Mouse (Mus musculus): ENCODE results near the gene Lypd5. TPM values are rescaled to one million over a fixed set of nuclear protein-coding genes. Genes with fewer than 3 reads are reported as not detected.
A peak's percentile ranks its signal among the peaks of the same experiment; 100 is the strongest.

Gene Lypd5
- polyA plus RNA-seq, 1 experiment from 2014 or later: not detected

- Histone ChIP-seq H3K27me3 (ENCODE audit: insufficient read depth, poor library complexity, severe bottlenecking) (peaks cover 26% of the 10 kb centered on the region), H3K9me3 (no peaks in the 10 kb centered on the region), H3K27ac (no peak within 1 kb of the TSS), H3K4me3 (peak within 1 kb of the TSS; percentile 17; the same call in 1 of the 2 replicates), H3K36me3 (no peaks in the 10 kb centered on the region), H3K4me1 (no peaks in the 10 kb centered on the region)
- no peak for DNase-seq (ENCODE audit: low spot score)
- WGBS: 32% methylated on average over 49 of the region's 49 CpGs
Measured at GRCm38 (mm10) chr7:24333304-24333986, 15.6 kb upstream of the Lypd5 start, which contains the start of gene Tescl. TSS of gene Tescl (minus strand) at chr7:24333936.

- Histone ChIP-seq H3K27me3 (ENCODE audit: insufficient read depth, poor library complexity, severe bottlenecking) (peaks cover 26% of the 10 kb centered on the region), H3K4me3 (no peak overlapping the region), H3K9me3 (no peaks in the 10 kb centered on the region), H3K27ac (no peak overlapping the region), H3K36me3 (no peaks in the 10 kb centered on the region), H3K4me1 (no peaks in the 10 kb centered on the region)
- 10% methylated on average over 5 of the region's 5 CpGs for WGBS
- DNase-seq (ENCODE audit: low spot score): no peak
Measured at GRCm38 (mm10) chr7:24335699-24336309, 13.2 kb upstream of the Lypd5 start.

DNA sequence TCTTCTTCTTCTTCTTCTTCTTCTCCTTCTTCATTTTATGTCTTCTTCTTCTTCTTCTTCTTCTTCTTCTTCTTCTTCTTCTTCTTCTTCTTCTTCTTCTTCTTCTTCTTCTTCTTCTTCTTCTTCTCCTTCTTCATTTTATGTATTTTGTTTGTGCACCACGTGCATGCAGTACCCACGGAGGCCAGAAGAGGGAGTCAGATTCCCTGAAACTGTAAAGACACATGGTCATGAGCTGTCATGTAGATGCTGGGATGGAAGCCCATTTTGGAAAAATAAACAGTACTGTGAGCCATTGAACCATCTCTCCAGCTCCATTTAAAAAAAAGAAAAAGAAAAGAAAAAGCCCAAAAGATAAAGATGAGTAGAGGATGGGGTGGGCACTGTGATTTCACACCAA lies 10.8 kb upstream of the Lypd5 start:
- Histone ChIP-seq H3K4me1 (no peaks in the 10 kb centered on the region), H3K9me3 (no peaks in the 10 kb centered on the region), H3K4me3 (no peak overlapping the region), H3K27me3 (ENCODE audit: insufficient read depth, poor library complexity, severe bottlenecking) (peaks cover 18% of the 10 kb centered on the region), H3K36me3 (no peaks in the 10 kb centered on the region), H3K27ac (no peak overlapping the region)
- 37% methylated on average over 2 of the region's 2 CpGs for WGBS
- no peak for DNase-seq (ENCODE audit: low spot score)

- H3K27ac ChIP-seq: no peak overlapping the region
- 69% methylated on average over 7 of the region's 7 CpGs for WGBS
- DNase-seq (ENCODE audit: low spot score): no peak
- H3K4me1 ChIP-seq: no peaks in the 10 kb centered on the region
- no peaks in the 10 kb centered on the region for H3K9me3 ChIP-seq
- H3K27me3 ChIP-seq (ENCODE audit: insufficient read depth, poor library complexity, severe bottlenecking): no peaks in the 10 kb centered on the region
- no peak overlapping the region for H3K4me3 ChIP-seq
- H3K36me3 ChIP-seq: no peaks in the 10 kb centered on the region
Measured at GRCm38 (mm10) chr7:24343701-24344272, 5.2 kb upstream of the Lypd5 start.

DNA sequence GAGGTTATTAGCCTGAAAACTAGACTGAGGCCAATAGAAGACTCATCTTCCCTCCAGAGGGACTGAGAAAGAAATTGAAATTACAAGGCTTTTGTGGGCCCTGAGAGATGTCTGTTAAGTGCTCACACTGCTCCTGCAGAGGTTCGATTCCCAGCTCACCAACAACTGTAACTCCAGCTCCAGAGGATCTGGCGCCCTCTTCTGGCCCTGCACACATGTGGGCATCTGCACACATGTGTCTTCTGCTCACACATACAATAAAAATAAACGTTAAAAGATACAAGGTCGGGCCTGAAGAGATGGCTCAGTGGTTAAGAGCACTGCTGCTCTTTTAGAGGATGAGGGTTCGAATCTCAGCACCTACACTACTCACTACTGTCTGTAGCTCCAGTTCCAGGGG lies 2.6 kb upstream of the Lypd5 start:
- Histone ChIP-seq H3K36me3 (no peaks in the 10 kb centered on the region), H3K4me1 (no peaks in the 10 kb centered on the region), H3K4me3 (no peak overlapping the region), H3K27ac (no peak overlapping the region), H3K9me3 (no peaks in the 10 kb centered on the region), H3K27me3 (ENCODE audit: insufficient read depth, poor library complexity, severe bottlenecking) (0 out of 2 replicates have a peak, but pooled peaks cover 4% of the 10 kb centered on the region)
- 61% methylated on average over 5 of the region's 5 CpGs for WGBS
- no peak for DNase-seq (ENCODE audit: low spot score)

- Histone ChIP-seq H3K4me1 (no peaks in the 10 kb centered on the region), H3K36me3 (no peaks in the 10 kb centered on the region), H3K4me3 (no peak overlapping the region), H3K27ac (no peak overlapping the region), H3K27me3 (ENCODE audit: insufficient read depth, poor library complexity, severe bottlenecking) (peaks cover 19% of the 10 kb centered on the region; the same call in 1 of the 2 replicates), H3K9me3 (0 out of 2 replicates have a peak, but pooled peaks cover 3% of the 10 kb centered on the region)
- no peak for DNase-seq (ENCODE audit: low spot score)
- WGBS: 80% methylated on average over 6 of the region's 6 CpGs
Measured at GRCm38 (mm10) chr7:24355646-24356045, 6.7 kb downstream of the Lypd5 start.

- Histone ChIP-seq H3K4me1 (no peaks in the 10 kb centered on the region), H3K4me3 (no peak overlapping the region), H3K9me3 (0 out of 2 replicates have a peak, but pooled peaks cover 3% of the 10 kb centered on the region), H3K27ac (no peak overlapping the region), H3K27me3 (ENCODE audit: insufficient read depth, poor library complexity, severe bottlenecking) (peaks cover 19% of the 10 kb centered on the region; the same call in 1 of the 2 replicates), H3K36me3 (no peaks in the 10 kb centered on the region)
- WGBS: 72% methylated on average over 10 of the region's 10 CpGs
- no peak for DNase-seq (ENCODE audit: low spot score)
Measured at GRCm38 (mm10) chr7:24356081-24356480, 7.1 kb downstream of the Lypd5 start.

GRCm38 (mm10) chr7:24357899-24358298 lies 8.9 kb downstream of the Lypd5 start:
- no peaks in the 10 kb centered on the region for H3K4me1 ChIP-seq
- no peak overlapping the region for H3K4me3 ChIP-seq
- H3K27me3 ChIP-seq (ENCODE audit: insufficient read depth, poor library complexity, severe bottlenecking): peaks cover 12% of the 10 kb centered on the region; the same call in 1 of the 2 replicates
- no peak overlapping the region for H3K27ac ChIP-seq
- 49% methylated on average over 4 of the region's 4 CpGs for WGBS
- H3K9me3 ChIP-seq: 0 out of 2 replicates have a peak, but pooled peaks cover 3% of the 10 kb centered on the region
- DNase-seq (ENCODE audit: low spot score): no peak
- H3K36me3 ChIP-seq: no peaks in the 10 kb centered on the region

GRCm38 (mm10) chr7:24359269-24359668 lies 10.3 kb downstream of the Lypd5 start:
- WGBS: 19% methylated on average over 9 of the region's 9 CpGs
- Histone ChIP-seq H3K4me1 (no peaks in the 10 kb centered on the region), H3K27me3 (ENCODE audit: insufficient read depth, poor library complexity, severe bottlenecking) (0 out of 2 replicates have a peak, but pooled peaks cover 4% of the 10 kb centered on the region), H3K4me3 (no peak overlapping the region), H3K36me3 (no peaks in the 10 kb centered on the region), H3K27ac (no peak overlapping the region), H3K9me3 (0 out of 2 replicates have a peak, but pooled peaks cover 3% of the 10 kb centered on the region)
- no peak for DNase-seq (ENCODE audit: low spot score)

- H3K27ac ChIP-seq: no peak overlapping the region
- DNase-seq (ENCODE audit: low spot score): no peak
- 59% methylated on average over 4 of the region's 4 CpGs for WGBS
- H3K9me3 ChIP-seq: 0 out of 2 replicates have a peak, but pooled peaks cover 3% of the 10 kb centered on the region
- no peaks in the 10 kb centered on the region for H3K36me3 ChIP-seq
- H3K27me3 ChIP-seq (ENCODE audit: insufficient read depth, poor library complexity, severe bottlenecking): 0 out of 2 replicates have a peak, but pooled peaks cover 4% of the 10 kb centered on the region
- 0 out of 2 replicates have a peak, but pooled peaks cover 4% of the 10 kb centered on the region for H3K4me1 ChIP-seq
- no peak overlapping the region for H3K4me3 ChIP-seq
Measured at GRCm38 (mm10) chr7:24361001-24361400, 12.0 kb downstream of the Lypd5 start.

DNA sequence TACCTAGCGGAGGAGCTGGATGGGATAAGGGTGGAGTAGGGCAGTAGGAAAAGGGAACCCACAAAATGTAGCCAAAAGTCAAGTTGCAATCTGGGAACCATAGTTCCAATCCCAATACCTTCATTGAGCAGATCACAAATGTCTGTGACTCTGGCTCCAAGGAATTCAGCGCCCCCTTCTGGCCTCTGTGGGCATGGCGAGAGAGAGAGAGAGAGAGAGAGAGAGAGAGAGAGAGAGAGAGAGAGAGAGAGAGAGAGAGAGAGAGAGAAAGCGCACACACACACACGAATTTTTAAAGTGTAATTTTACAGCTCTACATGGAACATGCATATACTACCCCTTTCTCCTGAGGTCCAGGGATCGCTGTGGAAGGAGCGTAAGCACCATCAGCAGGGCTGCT lies 14.2 kb downstream of the Lypd5 start:
- no peak for DNase-seq (ENCODE audit: low spot score)
- 0 out of 2 replicates have a peak, but pooled peaks cover 4% of the 10 kb centered on the region for H3K4me1 ChIP-seq
- H3K36me3 ChIP-seq: no peaks in the 10 kb centered on the region
- H3K9me3 ChIP-seq: no peaks in the 10 kb centered on the region
- 18% methylated on average over 7 of the region's 7 CpGs for WGBS
- H3K27ac ChIP-seq: no peak overlapping the region
- no peak overlapping the region for H3K4me3 ChIP-seq
- H3K27me3 ChIP-seq (ENCODE audit: insufficient read depth, poor library complexity, severe bottlenecking): 0 out of 2 replicates have a peak, but pooled peaks cover 4% of the 10 kb centered on the region

DNA sequence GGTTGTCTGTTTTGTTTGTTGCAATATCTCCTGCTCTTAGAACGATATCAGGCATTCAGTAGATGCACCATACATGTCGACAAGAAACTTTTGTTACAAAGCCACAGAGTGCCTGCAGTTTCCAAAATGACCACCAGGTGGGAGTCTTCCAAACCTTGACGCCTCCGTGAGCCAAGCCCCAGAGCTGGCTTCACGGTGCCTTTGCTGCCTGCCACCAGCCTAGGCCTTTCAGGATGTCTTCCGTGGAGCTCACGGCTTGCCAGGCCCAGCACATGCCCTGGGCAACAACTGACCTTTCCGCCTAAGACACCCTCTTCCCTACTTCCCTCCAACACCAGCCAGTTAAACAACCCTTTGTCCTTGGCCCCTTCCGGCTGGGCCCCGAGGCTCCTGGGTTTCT lies 15.8 kb downstream of the Lypd5 start:
- H3K27ac ChIP-seq: peak overlapping the region; percentile 56
- no peak overlapping the region for H3K4me3 ChIP-seq

More for the DNA sequence above, 15.8 kb downstream of the Lypd5 start:
- Histone ChIP-seq H3K4me1 (peaks cover 7% of the 10 kb centered on the region; the same call in 1 of the 2 replicates), H3K9me3 (no peaks in the 10 kb centered on the region), H3K27me3 (ENCODE audit: insufficient read depth, poor library complexity, severe bottlenecking) (0 out of 2 replicates have a peak, but pooled peaks cover 4% of the 10 kb centered on the region), H3K36me3 (no peaks in the 10 kb centered on the region)
- 24% methylated on average over 10 of the region's 10 CpGs for WGBS
- DNase-seq (ENCODE audit: low spot score): peak; percentile 86

Data from heart, embryonic 10.5 days (tissue).